Mouse (Mus musculus): ENCODE measurements around the gene Prkar2b. TPM values are rescaled to one million over a fixed set of nuclear protein-coding genes. Genes with fewer than 3 reads are reported as not detected.

The Prkar2b gene
- polyA plus RNA-seq, 1 experiment: 70.8 TPM

DNA sequence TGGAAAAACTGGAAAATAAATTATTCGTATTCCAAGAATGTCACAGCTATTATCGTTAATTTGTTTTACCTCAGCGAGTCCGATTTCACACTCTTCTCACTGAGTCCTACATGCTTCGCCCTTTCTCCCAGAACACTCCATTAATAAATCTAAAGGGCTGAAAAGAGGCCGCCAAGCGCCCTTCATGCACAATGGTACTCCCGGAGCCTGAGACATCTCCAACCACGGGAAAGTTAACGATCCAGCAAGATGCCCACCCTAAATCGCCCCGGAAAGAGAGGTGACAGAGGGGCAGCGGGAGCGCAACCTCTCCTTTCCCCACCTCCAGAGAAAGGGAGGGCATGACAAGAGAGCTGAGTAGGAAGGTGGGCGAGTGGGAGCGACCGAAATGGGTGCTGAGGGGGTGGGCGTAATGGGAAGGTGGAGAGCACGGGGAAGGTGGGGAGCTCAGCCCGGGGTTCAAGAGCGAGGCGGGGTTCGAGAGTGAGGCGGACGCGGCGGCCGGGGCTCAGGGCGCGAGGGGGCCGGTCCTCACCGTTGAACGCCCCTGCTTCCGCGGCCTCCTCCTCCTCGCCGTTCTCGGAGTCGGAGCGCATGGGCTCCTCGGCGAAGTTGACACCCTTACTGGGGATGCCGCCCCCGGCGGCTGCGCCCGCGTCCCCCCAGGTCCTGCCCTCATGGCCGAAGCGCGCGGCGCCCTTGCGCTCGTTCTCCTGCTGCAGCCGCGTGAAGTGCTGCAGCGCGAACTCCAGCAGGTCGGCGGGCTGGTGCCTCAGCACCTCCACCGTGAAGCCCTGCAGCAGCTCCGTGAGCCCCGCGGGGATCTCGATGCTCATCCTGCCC is 628 bp downstream of the Prkar2b start:
- no peak for DNase-seq (ENCODE audit: low read depth)

- no peak for DNase-seq (ENCODE audit: low read depth)
Measured at GRCm38 (mm10) chr12:32059707-32060106, 1.4 kb downstream of the Prkar2b start.

DNA sequence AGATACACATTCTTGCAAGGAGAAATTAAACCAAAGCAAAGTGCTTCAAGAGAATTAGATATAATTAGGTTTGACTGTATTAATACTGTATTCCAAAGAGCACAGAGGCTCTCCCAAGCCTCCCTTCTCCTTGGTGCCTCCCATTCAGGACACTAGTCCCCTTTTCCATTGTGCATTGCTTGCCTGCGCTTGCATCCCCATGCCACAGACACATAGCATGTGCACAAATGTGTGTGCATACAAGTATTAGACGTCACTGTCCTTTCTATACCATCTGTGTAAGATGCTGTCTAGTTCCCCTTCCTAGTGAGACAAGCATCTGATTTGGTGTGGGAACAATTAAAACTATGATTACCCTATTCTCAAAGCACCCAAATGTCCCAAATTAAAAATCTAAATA is 2.0 kb downstream of the Prkar2b start:
- DNase-seq (ENCODE audit: low read depth): no peak

DNA sequence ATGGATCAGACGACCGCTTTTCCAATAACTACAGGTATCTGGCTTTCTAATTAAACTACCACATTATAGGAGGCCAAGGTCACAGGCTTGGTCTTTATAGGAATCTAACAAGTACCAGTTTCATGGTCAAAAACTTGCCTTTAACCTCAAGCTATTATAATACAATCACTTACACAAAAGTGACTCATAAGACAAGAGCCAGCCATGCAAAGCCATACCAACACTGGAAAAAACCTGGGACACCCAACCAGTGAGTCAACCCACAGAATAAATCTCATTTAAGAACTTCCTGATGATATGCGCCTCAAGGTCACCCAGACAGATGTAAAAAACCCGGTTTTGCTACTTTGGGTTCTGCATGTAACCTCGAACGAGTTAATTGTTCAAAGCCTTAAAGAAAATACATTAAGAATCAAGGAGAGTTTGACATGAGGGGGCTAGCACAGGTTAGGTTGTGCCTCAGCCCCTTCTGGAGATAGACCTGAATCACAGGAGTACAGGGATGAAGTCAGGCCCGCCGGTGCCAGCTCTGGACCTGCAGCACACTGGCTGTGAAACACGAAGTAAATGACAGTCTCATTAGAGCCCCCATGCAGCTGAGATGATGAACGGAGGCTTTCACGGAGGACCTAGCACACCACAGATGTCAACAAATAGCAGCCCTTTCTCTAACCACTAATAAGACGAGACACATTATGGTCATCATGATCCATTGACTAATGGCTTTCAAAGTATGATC is 3.5 kb downstream of the Prkar2b start:
- DNase-seq (ENCODE audit: low read depth): no peak

DNA sequence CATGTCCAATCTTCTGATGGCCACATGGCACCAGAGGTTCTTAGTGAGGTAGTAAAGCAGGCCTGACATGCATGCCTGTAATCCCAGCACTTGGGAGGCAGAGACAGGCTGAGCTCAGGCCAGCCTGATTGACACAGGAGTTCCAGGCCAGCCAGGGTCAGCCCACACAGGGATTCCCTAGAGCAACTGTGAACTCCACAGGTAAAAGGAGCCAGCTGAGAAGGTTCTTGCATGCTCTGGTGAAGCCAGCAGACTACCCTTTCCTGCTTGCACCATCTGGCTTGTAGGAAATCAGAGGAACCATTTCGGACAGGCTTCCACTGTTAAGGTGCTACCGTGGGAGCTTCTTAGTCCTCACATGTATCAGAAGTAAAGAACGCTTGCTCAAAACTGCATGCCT is 5.3 kb downstream of the Prkar2b start:
- DNase-seq (ENCODE audit: low read depth): no peak

DNA sequence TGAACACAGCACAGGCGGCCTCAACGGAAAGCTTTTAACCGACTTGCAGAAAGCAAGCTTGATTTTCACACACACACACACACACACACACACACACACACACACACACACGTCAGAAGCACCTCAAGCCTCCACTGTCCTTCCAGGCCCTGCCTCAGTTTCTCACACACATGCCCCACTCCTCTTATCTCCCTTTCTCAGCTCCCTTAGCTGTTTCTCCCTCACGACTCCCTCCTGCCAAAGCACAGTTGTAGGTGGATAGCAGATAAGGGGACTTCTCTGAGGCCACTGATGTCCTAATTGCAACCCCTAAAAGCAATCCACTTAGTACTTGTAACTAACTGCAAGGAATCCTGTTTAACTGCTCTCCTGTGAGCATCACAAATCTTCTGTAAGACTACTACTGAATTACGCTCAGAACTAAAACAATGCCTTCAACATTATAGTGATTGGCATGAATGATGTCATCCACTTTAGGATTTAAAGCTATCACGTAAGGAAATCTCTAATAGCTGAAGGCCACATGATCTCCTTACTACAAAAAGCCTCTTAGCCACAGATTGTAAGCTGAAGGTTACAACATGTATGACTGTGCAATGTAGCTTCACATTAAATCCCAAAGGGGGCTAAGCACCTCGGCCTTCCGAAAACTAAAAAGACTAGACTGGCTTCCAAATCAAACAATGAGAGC is 6.5 kb downstream of the Prkar2b start:
- no peak for DNase-seq (ENCODE audit: low read depth)

- DNase-seq (ENCODE audit: low read depth): no peak
Measured at GRCm38 (mm10) chr12:32053637-32054366, 7.3 kb downstream of the Prkar2b start.

GRCm38 (mm10) chr12:32052882-32053281 is 8.2 kb downstream of the Prkar2b start:
- no peak for DNase-seq (ENCODE audit: low read depth)

- no peak for DNase-seq (ENCODE audit: low read depth)
Measured at GRCm38 (mm10) chr12:32050165-32050564, 10.9 kb downstream of the Prkar2b start.

DNA sequence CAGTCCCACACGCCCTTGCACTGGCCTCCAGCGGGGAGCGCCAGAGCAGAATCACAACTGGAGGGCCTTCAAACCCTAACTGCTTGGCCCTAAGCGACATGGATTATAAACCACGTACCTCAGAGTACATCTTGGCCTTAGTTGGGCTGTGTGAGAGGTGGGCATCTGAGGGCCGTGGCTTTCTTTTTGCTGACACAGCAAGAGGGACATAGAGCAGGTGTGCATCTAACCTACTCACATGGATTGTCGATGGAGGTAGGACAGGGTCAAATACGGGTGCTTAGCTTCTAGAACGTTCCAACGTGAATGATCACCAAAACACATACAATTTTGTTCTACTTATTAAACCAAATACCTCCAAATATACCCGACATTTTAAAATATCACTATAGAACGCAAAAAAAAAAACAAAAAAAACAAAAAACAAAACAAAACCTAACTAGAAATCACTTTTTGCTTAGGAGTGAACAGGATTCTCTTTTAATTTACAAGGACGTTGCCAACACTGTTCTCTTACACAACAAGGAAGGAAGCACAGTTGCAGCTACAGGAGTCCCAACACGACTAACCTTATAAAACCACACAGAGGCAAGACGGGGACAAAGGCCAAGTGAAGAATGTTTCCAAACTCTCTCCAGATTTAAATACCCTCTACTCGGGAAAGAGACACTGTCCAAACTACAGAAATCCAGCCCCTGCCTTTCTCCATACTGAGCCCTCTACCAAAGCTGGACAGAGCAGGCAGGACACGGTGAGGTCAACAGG is 15.3 kb downstream of the Prkar2b start:
- no peak for DNase-seq (ENCODE audit: low read depth)

DNA sequence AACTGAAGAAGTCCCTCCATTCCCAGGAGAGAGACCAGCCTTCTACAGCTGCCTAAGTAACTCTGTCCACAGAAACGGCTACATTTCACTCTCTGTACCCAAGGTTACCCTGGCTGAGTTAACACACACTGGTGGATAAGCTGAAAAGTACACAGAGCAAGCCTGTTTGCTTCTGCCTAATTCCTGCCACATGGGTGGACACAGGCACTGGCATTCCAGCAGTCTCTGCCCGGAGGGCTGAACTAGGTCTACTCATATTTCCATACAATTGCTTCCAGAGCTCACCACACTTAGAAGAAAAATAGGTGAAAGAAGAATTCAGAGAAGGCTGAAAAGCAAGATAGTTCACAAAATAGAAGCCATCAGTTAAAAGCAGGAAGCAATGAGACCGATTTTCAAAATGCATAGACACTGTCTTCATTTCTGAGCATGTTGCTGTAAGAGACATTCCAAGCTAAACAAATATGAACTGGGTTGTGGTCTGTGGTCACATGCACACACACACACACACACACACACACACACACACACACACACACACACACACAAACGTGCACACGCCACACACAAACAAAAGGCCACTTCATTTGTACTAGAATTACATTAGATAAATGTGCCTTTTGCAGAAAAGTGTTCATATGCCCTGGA is 16.5 kb downstream of the Prkar2b start:
- no peak for DNase-seq (ENCODE audit: low read depth)

DNA sequence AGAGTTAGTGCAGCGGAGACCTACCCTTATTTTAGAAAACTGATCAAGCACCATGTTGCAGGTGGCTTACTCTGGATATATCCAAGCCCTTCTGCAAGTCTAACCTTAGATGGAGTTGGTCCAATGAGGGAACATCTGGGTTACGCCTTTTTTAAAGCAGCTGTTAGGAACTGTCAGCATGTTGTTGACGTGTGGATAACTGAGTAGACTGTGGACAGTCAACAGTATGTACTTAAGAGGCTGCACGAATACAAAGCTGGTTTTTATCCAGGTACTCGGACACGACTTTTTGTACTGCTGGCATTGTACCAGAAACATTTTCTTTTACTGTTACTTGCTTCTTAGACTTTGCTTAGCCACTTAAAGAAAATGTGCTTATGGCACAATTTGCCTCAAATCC is 27.6 kb downstream of the Prkar2b start:
- DNase-seq (ENCODE audit: low read depth): no peak

DNA sequence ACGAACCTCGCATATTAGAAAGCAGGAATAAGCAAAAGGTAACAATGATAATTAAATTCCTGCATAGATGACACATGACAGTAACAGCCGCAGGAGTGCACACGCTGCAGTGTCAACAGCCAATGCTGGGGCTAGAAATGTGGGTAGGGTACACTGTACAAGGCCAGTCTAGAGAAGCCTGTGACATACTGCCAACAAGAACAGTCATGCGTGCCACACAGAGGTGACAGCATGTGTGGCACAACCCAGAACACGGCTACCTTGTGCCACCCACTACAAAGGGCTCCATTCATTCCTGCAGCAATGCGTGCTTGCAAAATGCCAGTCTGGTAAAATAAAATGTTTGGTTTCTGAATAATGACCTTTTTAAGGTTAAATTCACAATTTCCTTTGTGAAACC is 28.2 kb downstream of the Prkar2b start:
- DNase-seq (ENCODE audit: low read depth): no peak

DNA sequence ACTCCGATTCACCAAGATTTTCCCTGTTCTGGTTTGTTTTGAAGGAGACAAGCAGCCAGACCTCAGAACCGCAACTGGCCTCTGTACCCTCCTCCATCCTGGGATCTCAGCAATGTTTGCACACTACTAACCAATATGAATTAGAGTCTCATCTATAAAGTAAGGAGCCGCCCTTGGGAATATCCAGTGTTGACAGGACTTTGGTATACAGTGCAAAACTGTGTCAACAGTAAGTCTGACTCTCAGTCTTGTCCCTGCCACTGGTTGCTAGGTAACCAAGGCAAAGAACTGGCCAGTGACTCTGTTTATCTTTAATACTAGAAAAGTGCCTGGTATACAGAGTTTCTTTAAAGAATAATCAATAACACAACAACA is 42.7 kb downstream of the Prkar2b start:
- no peak for DNase-seq (ENCODE audit: low read depth)

DNA sequence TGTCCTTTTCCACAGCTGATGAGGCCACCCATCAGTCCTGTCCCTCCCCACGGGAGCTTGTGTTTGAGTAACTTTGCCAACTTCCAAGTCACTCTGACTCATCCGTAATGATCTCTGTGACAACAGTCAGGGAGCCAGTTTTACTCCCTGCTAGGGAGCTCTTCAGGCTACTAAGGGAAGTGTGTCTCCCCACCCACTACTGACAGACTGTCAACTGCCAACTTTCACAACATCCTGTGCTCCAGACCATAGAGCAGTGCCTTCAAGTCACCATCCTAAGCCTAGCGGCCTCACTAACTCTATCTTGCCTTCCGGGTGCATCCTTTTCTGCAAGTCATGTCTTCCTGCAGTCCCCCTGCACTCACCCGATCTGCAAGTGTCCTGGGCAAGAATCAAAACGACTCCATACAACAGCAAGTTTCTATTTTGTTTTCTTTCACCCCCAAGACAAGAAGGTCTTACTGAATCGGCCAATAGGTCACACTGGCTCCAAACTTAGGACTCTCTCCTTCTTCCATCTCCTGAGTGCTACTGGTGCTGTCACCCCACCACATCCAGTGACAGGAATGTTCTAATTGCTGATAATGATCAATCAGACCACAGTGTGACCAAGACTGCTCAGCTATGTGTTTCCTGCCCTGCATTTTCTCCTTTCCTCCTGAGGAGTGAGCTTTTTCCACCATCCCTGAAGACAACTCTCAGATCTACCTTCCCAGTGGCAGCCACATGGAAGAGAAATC is 43.3 kb downstream of the Prkar2b start:
- DNase-seq (ENCODE audit: low read depth): peak; percentile 75

GRCm38 (mm10) chr12:32016472-32016871 is 44.6 kb downstream of the Prkar2b start:
- peak; percentile 47 for DNase-seq (ENCODE audit: low read depth)

DNA sequence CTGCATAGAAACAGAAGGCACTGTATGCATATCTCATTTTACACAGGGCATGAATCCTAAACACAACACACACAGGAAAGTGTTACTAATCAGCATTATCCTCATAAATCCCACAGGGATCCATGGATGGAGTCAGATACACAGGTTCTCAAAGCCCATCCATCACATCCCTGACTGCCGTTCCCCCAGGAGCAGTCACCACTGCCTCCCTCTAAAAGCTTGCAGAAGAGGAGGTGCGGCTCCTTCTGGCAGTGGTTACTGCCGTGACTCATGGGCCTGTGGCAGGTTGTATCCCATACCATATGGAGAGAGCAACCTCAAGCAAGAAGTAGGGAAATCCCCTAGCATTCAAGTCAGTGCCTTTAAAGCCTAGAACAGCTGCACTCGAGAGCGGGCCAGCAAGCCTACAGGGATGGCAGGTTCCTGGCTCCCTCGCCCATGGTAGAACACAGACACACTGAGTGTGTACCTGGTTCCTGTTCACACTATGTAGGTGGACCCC is 45.8 kb downstream of the Prkar2b start:
- DNase-seq (ENCODE audit: low read depth): no peak

DNA sequence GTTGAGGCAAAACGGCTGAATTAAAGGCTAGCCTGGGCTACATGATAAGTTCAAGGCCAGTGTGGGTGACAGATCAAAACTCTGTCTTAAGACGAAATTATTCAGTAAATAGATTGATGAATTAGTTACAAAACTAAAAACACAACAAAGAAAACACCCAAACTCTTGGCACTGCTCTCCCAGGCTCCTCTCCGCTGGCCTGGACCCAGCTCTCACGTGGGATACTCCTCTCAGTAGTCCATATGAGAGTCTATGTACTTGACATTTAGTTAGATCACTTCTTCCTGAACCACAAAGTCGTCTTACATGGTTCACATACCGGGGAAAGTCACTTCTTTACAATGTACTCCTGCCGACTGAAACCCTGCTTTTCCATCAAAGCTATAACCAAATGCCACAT is 46.3 kb downstream of the Prkar2b start:
- no peak for DNase-seq (ENCODE audit: low read depth)

GRCm38 (mm10) chr12:32012169-32012568 is 48.9 kb downstream of the Prkar2b start:
- no peak for DNase-seq (ENCODE audit: low read depth)

GRCm38 (mm10) chr12:32011128-32011527 is 50.0 kb downstream of the Prkar2b start:
- no peak for DNase-seq (ENCODE audit: low read depth)
